Comparison of ENCODE assay signal across 9 mouse cellular contexts in genomic region chr12:104605535-104606399, GRCm38 (mm10).
DNase-seq lines count a peak whose midpoint lies in the region; ATAC-seq lines count a peak whose summit lies in the region.
"Had no signal": no experiment of that assay in that cellular context is flagged by ENCODE, and none has a peak within 500 bp of the region (broad histone marks: within the 10 kb centered on the region; RNA-seq: fewer than 3 reads in every experiment).

No protein-coding gene starts in this region.

- no peak overlapping the region for H3K9ac ChIP-seq in forebrain, embryonic 11.5 days (ENCODE audit: low read length)
- no peak overlapping the region for H3K9ac ChIP-seq in forebrain, embryonic 15.5 days (replicated peaks)
- H3K9ac ChIP-seq in hindbrain, embryonic 15.5 days, result no peak overlapping the region

- H3K4me1 ChIP-seq in forebrain, embryonic 11.5 days (replicated peaks; ENCODE audit: control insufficient read depth, insufficient read depth, low read length), result no peaks in the 10 kb centered on the region
- peaks cover 5% of the 10 kb centered on the region; the same call in 1 of the 2 replicates for H3K4me1 ChIP-seq in forebrain, embryonic 15.5 days
- H3K4me1 ChIP-seq in megakaryocyte, embryonic 14.5 days, result peaks cover 3% of the 10 kb centered on the region; the same call in 1 of the 2 replicates
- H3K4me1 ChIP-seq in hindbrain, embryonic 15.5 days (replicated peaks), result peaks cover 12% of the 10 kb centered on the region; the same call in 1 of the 2 replicates

- H3K4me2 ChIP-seq in forebrain, embryonic 11.5 days (ENCODE audit: low read depth, low read length, severe bottlenecking), result no peak overlapping the region
- no peak overlapping the region for H3K4me2 ChIP-seq in forebrain, embryonic 15.5 days (replicated peaks)
- no peak overlapping the region for H3K4me2 ChIP-seq in hindbrain, embryonic 15.5 days

- peak; percentile 47 for DNase-seq in forebrain, embryonic 11.5 days (ENCODE audit: low spot score)
- peak; percentile 45 to 84 for DNase-seq in lung, postnatal 4 days
- DNase-seq in MN1 (ENCODE audit: low spot score), result no peak

- no peak for ATAC-seq in forebrain, embryonic 11.5 days (replicated peaks; ENCODE audit: low FRiP score)
- ATAC-seq in forebrain, embryonic 15.5 days (replicated peaks), result no peak
- no peak for ATAC-seq in megakaryocyte, adult 5-6 weeks (ENCODE audit: poor library complexity, severe bottlenecking)
- ATAC-seq in hindbrain, embryonic 15.5 days (ENCODE audit: low FRiP score, low read depth), result peak; percentile 51; the same call in 1 of the 2 replicates
- ATAC-seq in megakaryocyte progenitor cell, adult 5-6 weeks (replicated peaks; ENCODE audit: poor library complexity), result no peak
- ATAC-seq: inflammation-experienced regulatory T-cells, adult 6 months had no signal

- H3K4me3 ChIP-seq in forebrain, embryonic 11.5 days (ENCODE audit: low read depth, low read length), result no peak overlapping the region
- no peak overlapping the region for H3K4me3 ChIP-seq in forebrain, embryonic 15.5 days
- H3K4me3 ChIP-seq in megakaryocyte, embryonic 14.5 days (replicated peaks), result peak overlapping the region; percentile 72
- no peak overlapping the region for H3K4me3 ChIP-seq in hindbrain, embryonic 15.5 days

- H3K9me3 ChIP-seq in forebrain, embryonic 11.5 days (ENCODE audit: control insufficient read depth, low read length), result no peaks in the 10 kb centered on the region
- no peaks in the 10 kb centered on the region for H3K9me3 ChIP-seq in forebrain, embryonic 15.5 days
- peaks cover 17% of the 10 kb centered on the region; the same call in 1 of the 2 replicates for H3K9me3 ChIP-seq in megakaryocyte, embryonic 14.5 days
- no peaks in the 10 kb centered on the region for H3K9me3 ChIP-seq in hindbrain, embryonic 15.5 days

- no peaks in the 10 kb centered on the region for H3K27me3 ChIP-seq in forebrain, embryonic 11.5 days (ENCODE audit: control insufficient read depth, insufficient read depth, low read length)
- H3K27me3 ChIP-seq in forebrain, embryonic 15.5 days, result no peaks in the 10 kb centered on the region
- H3K27me3 ChIP-seq in megakaryocyte, embryonic 14.5 days (replicated peaks), result peaks cover 8% of the 10 kb centered on the region
- no peaks in the 10 kb centered on the region for H3K27me3 ChIP-seq in hindbrain, embryonic 15.5 days

- WGBS in forebrain, embryonic 11.5 days, result 79% methylated on average over 24 of the region's 24 CpGs
- 82% methylated on average over 24 of the region's 24 CpGs for WGBS in forebrain, embryonic 15.5 days
- WGBS in hindbrain, embryonic 15.5 days, result 66% methylated on average over 24 of the region's 24 CpGs

- H3K27ac ChIP-seq in forebrain, embryonic 11.5 days (ENCODE audit: low read depth, low read length), result no peak overlapping the region
- no peak overlapping the region for H3K27ac ChIP-seq in forebrain, embryonic 15.5 days (replicated peaks)
- no peak overlapping the region for H3K27ac ChIP-seq in hindbrain, embryonic 15.5 days (replicated peaks)

- H3K36me3 ChIP-seq in forebrain, embryonic 11.5 days (ENCODE audit: control insufficient read depth, insufficient read depth, low read length), result no peaks in the 10 kb centered on the region
- no peaks in the 10 kb centered on the region for H3K36me3 ChIP-seq in forebrain, embryonic 15.5 days
- H3K36me3 ChIP-seq in megakaryocyte, embryonic 14.5 days (replicated peaks; ENCODE audit: low read length), result no peaks in the 10 kb centered on the region
- H3K36me3 ChIP-seq in hindbrain, embryonic 15.5 days, result no peaks in the 10 kb centered on the region
